13 mouse cellular contexts compared by ENCODE assay signal in the genomic region with DNA sequence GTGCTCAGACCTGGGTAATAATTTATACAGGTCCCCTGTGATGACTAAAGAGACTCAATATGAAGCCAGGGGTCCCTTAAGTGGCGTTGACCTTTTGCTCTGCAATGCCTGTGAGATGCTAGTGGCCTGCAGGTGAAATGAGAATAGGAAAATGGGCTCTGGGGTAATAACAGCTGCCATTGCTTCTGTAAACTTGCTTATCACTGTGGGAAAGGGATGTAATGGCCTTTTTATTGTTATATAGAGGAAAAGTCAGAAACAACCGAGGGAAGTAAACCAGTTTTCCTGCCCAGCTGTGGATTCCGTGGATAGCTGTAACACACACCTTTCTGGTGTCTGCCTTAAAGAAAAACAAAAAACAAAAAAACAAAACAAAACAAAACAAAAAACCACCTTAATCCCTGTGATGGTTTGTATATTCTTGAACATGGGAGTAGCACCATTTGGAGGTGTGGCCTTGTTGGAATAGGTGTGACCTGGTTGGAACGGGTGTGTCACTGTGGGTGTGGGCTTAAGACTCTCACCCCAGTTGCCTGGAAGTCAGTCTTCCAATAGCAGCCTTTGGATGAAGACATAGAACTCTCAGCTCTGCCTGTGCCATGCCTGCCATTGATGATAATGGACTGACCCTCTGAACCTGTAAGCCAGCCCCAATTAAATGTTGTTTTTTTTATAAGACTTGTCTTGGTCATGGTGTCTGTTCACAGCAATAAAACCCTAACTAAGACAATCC. TPM values are rescaled to one million over a fixed set of nuclear protein-coding genes. Genes with fewer than 3 reads are reported as not detected.
"Had no signal": no experiment of that assay in that cellular context is flagged by ENCODE, and none has a peak within 500 bp of the region (broad histone marks: within the 10 kb centered on the region; RNA-seq: fewer than 3 reads in every experiment).

No protein-coding gene starts in this region.

RNA-seq across cellular contexts. Expression of a gene that starts 22.0 kb away (rescaled TPM):
- total RNA-seq: neutrophil, adult 5-6 weeks had no signal
- polyA plus RNA-seq: neural tube, embryonic 14.5 days; neural tube, embryonic 15.5 days; small intestine, adult 2 months; spleen, adult 2 months; stomach, embryonic 14.5 days; stomach, embryonic 15.5 days; stomach, embryonic 16.5 days; stomach, postnatal 0 days; testis, adult 2 months; thymus, adult 2 months; thymus, postnatal 0 days; urinary bladder, adult 2 months had no signal

RNA-seq across cellular contexts. Expression of a gene that starts 34.1 kb away (rescaled TPM):
- total RNA-seq: neutrophil, adult 5-6 weeks had no signal
- polyA plus RNA-seq: neural tube, embryonic 14.5 days; neural tube, embryonic 15.5 days; small intestine, adult 2 months; spleen, adult 2 months; stomach, embryonic 14.5 days; stomach, embryonic 15.5 days; stomach, embryonic 16.5 days; stomach, postnatal 0 days; testis, adult 2 months; thymus, adult 2 months; thymus, postnatal 0 days; urinary bladder, adult 2 months had no signal
